Mouse (Mus musculus) hindbrain, embryonic 13.5 days (tissue): ENCODE results near the gene Mettl9. TPM values are rescaled to one million over a fixed set of nuclear protein-coding genes. Genes with fewer than 3 reads are reported as not detected.

Experiments used
- polyA plus RNA-seq: library from polyadenylated mRNA; unstranded; fragments of >200 nt; fragmentation: Nextera tagmentation; extraction: Ambion mirVana; gene quantifications from 2 replicates; pipeline ENCODE4 v1.2.1, GENCODE M21; 2015

Mettl9 gene
- polyA plus RNA-seq, 1 experiment from 2014 or later: 207 TPM

Other genes with a start within 250 kb of the Mettl9 start
- not detected in 2 replicates for gene Gm5737, start 222.1 kb upstream of the Mettl9 start, polyA plus RNA-seq
- gene Eef2k, start 191.6 kb upstream of the Mettl9 start, polyA plus RNA-seq: 26.0 and 26.4 TPM in 2 replicates
- gene Polr3e, start 116.7 kb upstream of the Mettl9 start, polyA plus RNA-seq: 23.1 and 24.2 TPM in 2 replicates
- 14.6 and 16.1 TPM in 2 replicates for gene Cdr2, start 52.1 kb upstream of the Mettl9 start, polyA plus RNA-seq
- gene Mfsd13b, start 51.9 kb upstream of the Mettl9 start, polyA plus RNA-seq: 0.14 and 0.42 TPM in 2 replicates
- gene Igsf6, start 40.1 kb downstream of the Mettl9 start, polyA plus RNA-seq: 1.2 and 1.3 TPM in 2 replicates
- 0.25 and 0.53 TPM in 2 replicates for gene Otoa, start 47.2 kb downstream of the Mettl9 start, polyA plus RNA-seq